Mouse (Mus musculus) neural tube, embryonic 10.5 days (tissue): ENCODE results near the gene Ppm1h.

Source experiments
- DNase-seq: peaks from one replicate; pipeline ENCODE4 v3.0.0-alpha.2; 2017; ENCODE audit warnings: low spot score; ENCODE audit errors: extremely low spot score

The Ppm1h gene

DNA sequence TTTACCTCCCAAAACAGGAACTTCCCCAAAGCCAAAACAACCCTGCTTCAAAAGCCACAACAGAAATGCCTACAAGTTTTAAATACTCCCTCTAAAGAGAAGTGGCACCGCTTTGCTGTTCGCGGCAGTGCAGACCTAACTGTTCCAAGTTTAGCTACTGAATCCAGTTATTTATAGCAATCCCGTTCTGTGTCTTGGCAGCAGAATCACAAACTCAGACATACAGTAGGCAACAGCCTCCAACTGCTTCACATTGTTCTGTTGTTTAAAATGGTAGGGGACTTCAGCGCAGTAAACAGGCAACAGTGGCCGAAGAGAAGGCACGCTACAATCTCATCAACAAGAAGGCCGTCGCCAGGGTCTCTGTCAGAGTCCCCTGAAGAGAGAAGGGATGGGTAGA lies 312.5 kb downstream of the Ppm1h start:
- no peak for DNase-seq

DNA sequence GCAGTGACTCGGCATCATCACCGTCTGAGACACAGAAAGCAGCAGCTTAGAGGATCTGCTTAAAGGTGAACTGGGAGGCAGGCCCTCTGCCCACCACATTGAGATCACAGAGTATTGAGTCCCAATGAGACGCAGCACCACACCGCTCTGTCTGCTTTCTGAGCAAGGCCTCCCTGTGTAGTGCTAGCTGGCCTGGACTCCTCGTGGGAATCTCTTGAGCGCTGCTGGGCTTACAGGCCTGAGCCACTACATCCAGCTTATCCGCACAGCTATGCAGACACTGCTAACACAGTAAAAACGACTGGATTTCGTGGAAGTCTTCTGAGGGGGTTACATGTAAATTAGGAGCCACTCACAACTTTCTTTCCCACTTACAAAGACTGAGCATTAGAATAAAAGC lies 313.1 kb downstream of the Ppm1h start:
- no peak for DNase-seq

DNA sequence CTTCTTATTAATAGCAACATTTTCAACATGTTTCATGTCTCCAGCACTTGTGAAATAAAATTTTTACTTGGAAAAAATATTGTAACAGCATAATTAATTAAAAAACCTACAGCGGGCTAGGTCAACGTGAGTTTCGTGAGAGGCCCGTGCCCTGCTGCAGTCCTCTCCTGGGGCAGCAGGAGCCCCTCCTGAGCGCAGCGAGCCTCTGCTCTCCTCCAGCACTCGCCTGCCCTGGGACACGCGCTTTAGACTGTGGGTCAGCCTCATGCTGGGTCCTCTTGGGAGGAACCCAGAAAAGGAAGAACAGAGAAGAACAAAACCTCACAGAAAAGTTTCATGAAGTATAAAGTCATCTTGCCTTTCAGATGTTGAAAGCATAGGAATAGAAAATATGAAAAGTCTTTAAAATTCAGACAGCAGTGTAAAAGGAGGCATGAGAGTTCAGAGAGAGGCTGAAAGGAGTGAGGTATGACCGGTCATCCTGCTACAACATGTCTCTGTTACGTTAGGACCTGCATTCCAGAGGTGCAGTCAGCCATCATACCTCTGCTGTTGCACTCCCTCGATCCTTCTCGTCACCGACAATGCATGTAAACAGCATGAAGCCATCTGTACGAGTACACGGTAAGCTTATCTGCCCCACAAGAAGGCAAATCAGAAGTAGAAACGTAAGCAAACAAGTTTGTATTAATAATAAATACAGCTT lies 316.0 kb downstream of the Ppm1h start:
- DNase-seq: no peak
